Mouse (Mus musculus) lung, adult 2 months (tissue): Measurements from ENCODE around the gene Gm867.

Source experiments
- CTCF ChIP-seq: fragments of 200-500 bp; IDR thresholded peaks from 2 replicates; pipeline ENCODE4 v1.5.1; 2011; ENCODE audit warnings: mild to moderate bottlenecking, low read length, control low read depth; ENCODE audit not compliant: insufficient read depth
- POLR2A ChIP-seq: fragments of 200-500 bp; IDR thresholded peaks from 2 replicates; pipeline ENCODE4 v1.6.1; 2011; ENCODE audit warnings: low read depth, mild to moderate bottlenecking, control low read depth, low read length, borderline replicate concordance; ENCODE audit errors: extremely low read depth

GRCm38 (mm10) chr10:75932891-75933290 is 7.6 kb downstream of the Gm867 start, which contains the start of gene Chchd10:
- no peak for TF ChIP-seq CTCF
- TF ChIP-seq POLR2A, result no peak
